Mouse (Mus musculus) liver, adult 2 months (tissue): ENCODE results near the gene Ppme1.

Source experiments
- CTCF ChIP-seq: fragments of 200-500 bp; IDR thresholded peaks from 2 replicates; pipeline ENCODE4 v1.5.1; 2011; ENCODE audit warnings: low read depth, low read length, control low read depth
- POLR2A ChIP-seq: fragments of 200-500 bp; IDR thresholded peaks from 2 replicates; pipeline ENCODE4 v1.6.1; 2011; ENCODE audit warnings: low read length, control low read depth; ENCODE audit not compliant: insufficient read depth; ENCODE audit errors: extremely low read depth

DNA sequence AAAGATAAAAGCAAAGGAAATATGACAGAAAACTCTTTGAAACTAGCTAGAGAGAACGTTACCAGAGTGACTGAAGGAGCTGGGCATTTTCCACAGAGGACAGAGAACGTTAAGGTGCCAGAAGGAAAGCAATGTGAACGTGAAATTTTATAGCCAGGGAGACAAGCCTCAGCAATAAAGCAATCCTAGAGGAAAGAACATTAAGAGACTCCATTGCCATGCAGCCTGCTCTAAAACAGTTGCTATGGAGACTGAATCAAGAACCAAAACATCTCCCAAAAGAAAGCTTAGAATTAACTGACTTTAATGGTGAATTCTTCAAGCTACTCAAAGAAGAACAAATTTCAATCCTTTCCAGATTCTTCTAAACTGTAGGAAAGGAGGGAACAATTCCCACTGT, 88.8 kb downstream of the Ppme1 start:
- TF ChIP-seq CTCF (no peak), POLR2A (no peak)
